ENCODE assay signal across 14 mouse cellular contexts in the genomic region with DNA sequence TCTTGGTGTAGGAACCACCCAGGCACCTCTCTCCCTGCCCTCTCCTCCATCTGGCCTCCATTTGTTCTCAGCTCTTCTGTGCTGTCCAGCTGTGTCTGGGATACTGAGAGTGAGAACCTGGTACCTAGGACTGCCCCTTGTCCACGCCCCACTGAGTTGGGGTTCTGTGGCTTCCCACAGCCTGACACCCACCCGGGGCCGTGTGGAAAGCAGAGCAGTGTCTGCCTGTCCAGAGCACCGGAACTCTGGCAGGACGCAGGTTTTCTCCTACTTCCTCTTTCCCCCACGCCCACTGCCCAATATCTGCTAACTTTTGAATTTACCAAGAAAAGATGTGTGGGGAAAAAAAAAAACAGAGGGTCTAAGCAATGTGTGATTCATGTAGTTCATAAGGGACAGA.
"Had no signal": no experiment of that assay in that cellular context is flagged by ENCODE, and none has a peak within 500 bp of the region (broad histone marks: within the 10 kb centered on the region; RNA-seq: fewer than 3 reads in every experiment).

No protein-coding gene starts in this region.

- ATAC-seq: intestine, postnatal 0 days; midbrain, embryonic 13.5 days had no signal

- H3K27me3 ChIP-seq: limb, embryonic 15.5 days; liver, embryonic 15.5 days; midbrain, embryonic 13.5 days had no signal

- H3K9ac ChIP-seq: limb, embryonic 15.5 days; liver, embryonic 15.5 days; lung, embryonic 14.5 days; midbrain, embryonic 13.5 days had no signal

- H3K4me3 ChIP-seq: layer of hippocampus, adult 2 months; left cerebral cortex, adult 2 months; limb, embryonic 15.5 days; liver, embryonic 15.5 days; midbrain, embryonic 13.5 days had no signal

- H3K27ac ChIP-seq: kidney, postnatal 0 days; layer of hippocampus, adult 2 months; left cerebral cortex, adult 2 months; limb, embryonic 15.5 days; liver, embryonic 15.5 days; midbrain, embryonic 13.5 days had no signal

- H3K9me3 ChIP-seq: limb, embryonic 15.5 days; liver, embryonic 15.5 days; midbrain, embryonic 13.5 days had no signal

- H3K4me2 ChIP-seq: limb, embryonic 15.5 days; liver, embryonic 15.5 days; lung, embryonic 14.5 days; midbrain, embryonic 13.5 days had no signal

- H3K4me1 ChIP-seq: liver, embryonic 15.5 days; midbrain, embryonic 13.5 days had no signal

- H3K36me3 ChIP-seq: limb, embryonic 15.5 days; liver, embryonic 15.5 days; midbrain, embryonic 13.5 days had no signal

- DNase-seq: kidney, adult 8-10 months; kidney, postnatal 4 days; lung, embryonic 14.5 days; lung, postnatal 4 days; right cerebral cortex, postnatal 14 days; thymus, adult 18-20 months; thymus, postnatal 36 days had no signal
